Mouse (Mus musculus) hindbrain, embryonic 11.5 days (tissue): Measurements from ENCODE around the gene Zfp219. TPM values are rescaled to one million over a fixed set of nuclear protein-coding genes. Genes with fewer than 3 reads are reported as not detected.

Experiments
- ATAC-seq: fragments of 200-750 bp; cut with Nextera tagmentation; 2 replicates; pipeline ENCODE4 v1.8.0; 2017; ENCODE audit warnings: mild to moderate bottlenecking, moderate TSS enrichment, moderate library complexity; ENCODE audit not compliant: low FRiP score
- DNase-seq: peaks from one replicate; pipeline ENCODE4 v3.0.0-alpha.2; 2015; ENCODE audit warnings: low spot score
- H3K27ac ChIP-seq: fragments of 300-500 bp; sonication (generic); 2 replicates; pipeline ENCODE4 v1.5.1; 2014; ENCODE audit warnings: mild to moderate bottlenecking, low read depth, low read length
- H3K27me3 ChIP-seq: fragments of 300-500 bp; sonication (generic); 2 replicates; pipeline ENCODE4 v1.6.1; 2014; ENCODE audit warnings: mild to moderate bottlenecking, low read length, moderate library complexity, mixed read lengths; ENCODE audit not compliant: control insufficient read depth, insufficient read depth
- H3K36me3 ChIP-seq: fragments of 300-500 bp; sonication (generic); 2 replicates; pipeline ENCODE4 v1.6.1; 2014; ENCODE audit warnings: mild to moderate bottlenecking, low read length, moderate library complexity, mixed read lengths; ENCODE audit not compliant: control insufficient read depth, insufficient read depth
- H3K4me1 ChIP-seq: fragments of 300-500 bp; sonication (generic); replicated peaks from 2 replicates; pipeline ENCODE4 v1.6.1; 2014; ENCODE audit warnings: low read length, mixed read lengths; ENCODE audit not compliant: control insufficient read depth, insufficient read depth
- H3K4me2 ChIP-seq: fragments of 300-500 bp; sonication (generic); replicated peaks from 2 replicates; pipeline ENCODE4 v1.6.1; 2014; ENCODE audit warnings: mild to moderate bottlenecking, low read depth, low read length
- H3K4me3 ChIP-seq: fragments of 300-500 bp; sonication (generic); 2 replicates; pipeline ENCODE4 v1.5.1; 2014; ENCODE audit warnings: low read depth, low read length
- H3K9ac ChIP-seq: fragments of 300-500 bp; sonication (generic); 2 replicates; pipeline ENCODE4 v1.6.1; 2014; ENCODE audit warnings: low read depth, low read length
- H3K9me3 ChIP-seq: fragments of 300-500 bp; sonication (generic); 2 replicates; pipeline ENCODE4 v1.6.1; 2016; ENCODE audit warnings: low read length; ENCODE audit not compliant: control insufficient read depth
- WGBS: fragments of 180-500 bp; shearing (Covaris S2); extraction: QIAGEN DNeasy Blood & Tissue Kit; methylation state at CpG from one replicate; pipeline ENCODE4 v1.1.7; 2014; 5-methylcytosine and 5-hydroxymethylcytosine counted together
- polyA plus RNA-seq: library from polyadenylated mRNA; unstranded; fragments of >200 nt; fragmentation: Nextera tagmentation; extraction: Ambion mirVana; gene quantifications from 2 replicates; pipeline ENCODE4 v1.2.1, GENCODE M21; 2014

Gene Zfp219
- polyA plus RNA-seq, 1 experiment from 2014 or later: 55.3 TPM

DNA sequence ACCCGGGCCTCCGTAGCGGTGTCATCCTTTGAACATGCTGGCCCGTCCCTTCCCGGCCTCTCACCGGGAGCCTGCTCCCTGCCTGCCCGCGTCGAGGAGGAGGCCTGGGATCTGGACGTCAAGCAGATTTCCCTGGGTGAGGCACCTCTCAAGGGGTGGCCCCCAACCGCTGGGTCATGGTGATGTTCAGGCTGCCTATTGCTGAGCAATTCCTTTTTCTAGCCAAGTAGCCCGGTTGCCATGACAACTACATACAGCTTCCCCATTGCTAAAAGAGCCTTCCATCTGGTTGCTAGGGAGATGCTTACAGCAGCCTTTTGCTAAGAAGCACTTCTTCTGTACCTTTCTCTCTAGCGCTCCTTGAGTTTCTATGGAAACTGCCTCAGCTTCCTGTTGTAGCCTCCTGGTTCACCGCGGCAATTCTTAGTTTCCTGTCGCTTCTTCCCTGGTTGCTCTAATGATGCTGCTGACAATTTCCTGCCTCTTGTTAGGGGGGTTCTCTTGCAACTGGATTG is 16.5 kb downstream of the Zfp219 start:
- Histone ChIP-seq H3K4me1 (peaks cover 22% of the 10 kb centered on the region), H3K4me3 (no peak overlapping the region)

DNA sequence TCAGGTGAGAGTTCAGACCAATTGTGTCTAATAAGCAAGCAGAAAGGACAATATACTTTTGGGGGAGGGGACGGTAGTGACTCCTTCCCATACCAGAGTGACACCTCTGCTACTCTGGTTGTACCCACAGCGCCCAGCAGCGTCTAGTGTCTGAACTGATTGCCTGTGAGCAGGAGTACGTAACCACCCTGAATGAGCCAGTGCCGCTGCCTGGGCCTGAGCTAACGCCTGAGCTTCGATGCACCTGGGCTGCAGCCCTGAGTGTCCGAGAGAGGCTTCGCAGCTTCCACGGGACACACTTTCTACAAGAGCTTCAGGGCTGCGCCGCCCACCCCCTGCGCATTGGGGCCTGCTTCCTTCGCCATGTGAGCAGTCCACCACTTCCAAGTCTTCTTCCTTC is 23.1 kb downstream of the Zfp219 start:
- WGBS: 89% methylated on average over 14 of the region's 14 CpGs
- ATAC-seq (no peak), DNase-seq (no peak)
- Histone ChIP-seq H3K9me3 (no peaks in the 10 kb centered on the region), H3K27ac (no peak overlapping the region), H3K9ac (no peak overlapping the region), H3K4me1 (no peaks in the 10 kb centered on the region), H3K4me3 (no peak overlapping the region), H3K36me3 (peaks cover 18% of the 10 kb centered on the region), H3K4me2 (no peak overlapping the region), H3K27me3 (no peaks in the 10 kb centered on the region)

More for the DNA sequence above, 16.5 kb downstream of the Zfp219 start:
- peak overlapping the region; percentile 65 for H3K27ac ChIP-seq
- DNase-seq: peak; percentile 81
- no peaks in the 10 kb centered on the region for H3K27me3 ChIP-seq
- H3K9ac ChIP-seq: no peak overlapping the region
- H3K4me2 ChIP-seq: no peak overlapping the region
- 13% methylated on average over 16 of the region's 16 CpGs for WGBS
- no peaks in the 10 kb centered on the region for H3K9me3 ChIP-seq
- peaks cover 18% of the 10 kb centered on the region for H3K36me3 ChIP-seq
- peak; percentile 74 for ATAC-seq

DNA sequence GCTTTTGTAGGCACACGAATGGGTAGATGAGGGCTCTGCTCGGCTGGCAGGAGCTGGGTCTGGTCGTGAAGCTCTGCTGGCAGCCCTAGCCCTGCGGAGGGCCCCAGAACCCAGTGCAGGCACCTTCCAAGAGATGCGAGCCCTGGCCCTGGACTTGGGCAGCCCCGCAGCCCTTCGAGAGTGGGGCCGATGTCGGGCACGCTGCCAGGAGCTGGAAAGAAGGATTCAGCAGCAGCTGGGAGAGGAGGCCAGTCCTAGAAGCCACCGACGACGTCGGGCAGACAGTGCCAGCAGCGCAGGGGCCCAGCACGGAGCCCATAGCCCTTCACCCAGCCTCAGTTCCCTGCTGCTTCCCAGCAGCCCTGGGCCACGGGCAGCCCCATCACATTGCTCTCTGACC is 23.7 kb downstream of the Zfp219 start:
- ATAC-seq: no peak; the same call in 1 of the 2 replicates
- no peak overlapping the region for H3K27ac ChIP-seq
- H3K36me3 ChIP-seq: peaks cover 12% of the 10 kb centered on the region

DNA sequence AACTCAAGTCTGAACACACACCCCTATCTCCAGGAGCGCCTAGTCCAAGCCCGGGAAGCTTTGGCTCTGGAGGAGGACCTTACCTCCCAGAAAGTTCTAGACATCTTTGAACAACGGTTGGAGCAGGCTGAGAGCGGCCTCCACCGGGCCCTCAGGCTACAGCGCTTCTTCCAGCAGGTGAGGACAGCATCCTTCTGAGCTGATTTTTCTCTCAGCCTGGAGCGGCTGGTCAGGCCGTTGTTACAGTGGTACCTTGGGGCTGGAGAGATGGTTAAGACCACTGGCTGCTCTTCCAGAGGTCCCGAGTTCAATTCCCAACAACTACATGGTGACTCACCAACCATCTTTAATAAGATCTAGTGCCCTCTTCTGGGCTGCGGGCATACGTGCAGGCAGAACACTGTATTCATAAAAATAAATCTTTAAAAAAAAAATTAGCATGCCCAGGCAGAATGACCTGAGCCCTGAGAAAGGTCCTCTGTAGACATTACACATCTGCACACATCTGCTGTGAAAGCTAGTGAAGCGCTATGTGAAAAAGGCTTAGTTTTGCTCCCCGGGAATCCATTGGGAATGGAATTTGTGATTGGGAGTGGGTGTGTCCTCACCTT is 24.2 kb downstream of the Zfp219 start:
- ATAC-seq (no peak), DNase-seq (no peak)
- H3K4me1 ChIP-seq: no peaks in the 10 kb centered on the region
- H3K4me3 ChIP-seq: no peak overlapping the region
- H3K36me3 ChIP-seq: peaks cover 12% of the 10 kb centered on the region
- no peak overlapping the region for H3K4me2 ChIP-seq
- H3K27ac ChIP-seq: no peak overlapping the region
- H3K9me3 ChIP-seq: no peaks in the 10 kb centered on the region
- H3K9ac ChIP-seq: no peak overlapping the region
- no peaks in the 10 kb centered on the region for H3K27me3 ChIP-seq
- WGBS: 89% methylated on average over 13 of the region's 13 CpGs

More for the DNA sequence above, 23.7 kb downstream of the Zfp219 start:
- DNase-seq: no peak
- Histone ChIP-seq H3K4me2 (no peak overlapping the region), H3K9me3 (no peaks in the 10 kb centered on the region), H3K9ac (no peak overlapping the region), H3K4me1 (no peaks in the 10 kb centered on the region), H3K4me3 (no peak overlapping the region), H3K27me3 (no peaks in the 10 kb centered on the region)
- WGBS: 76% methylated on average over 17 of the region's 17 CpGs

DNA sequence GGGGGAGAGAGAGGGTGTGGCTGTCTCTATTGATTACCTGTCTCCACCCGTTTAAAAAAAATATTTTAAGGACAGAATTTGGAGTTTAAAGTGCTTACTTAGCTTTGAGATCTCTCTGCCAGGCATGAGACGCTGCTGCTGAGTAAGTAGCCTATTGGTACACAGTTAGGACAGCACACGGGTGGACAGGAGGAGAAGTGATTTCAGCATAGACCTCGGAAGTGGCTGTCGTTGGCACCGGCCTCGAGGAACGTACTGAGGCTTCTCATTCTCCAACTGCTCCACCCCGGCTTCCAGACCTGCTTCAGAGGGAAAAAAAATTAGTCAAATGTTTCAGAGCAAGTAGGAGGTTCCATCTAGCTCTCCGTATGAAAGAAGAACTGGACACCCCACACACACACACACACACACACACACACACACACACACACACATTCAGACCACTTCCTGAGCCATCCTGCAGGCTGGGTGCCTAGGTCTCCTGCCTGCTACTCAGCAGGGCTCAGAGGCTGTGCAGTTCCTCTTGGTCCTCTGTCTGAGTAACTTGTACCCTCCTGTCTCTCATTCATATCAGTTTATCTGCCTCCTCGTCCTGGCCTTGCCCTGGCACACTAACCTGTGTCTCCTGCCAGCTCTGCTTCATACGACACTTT is 25.2 kb downstream of the Zfp219 start:
- peaks cover 12% of the 10 kb centered on the region for H3K36me3 ChIP-seq
- no peak overlapping the region for H3K4me3 ChIP-seq
- H3K9ac ChIP-seq: no peak overlapping the region
- ATAC-seq (no peak), DNase-seq (no peak)
- H3K4me2 ChIP-seq: no peak overlapping the region
- no peaks in the 10 kb centered on the region for H3K4me1 ChIP-seq
- no peaks in the 10 kb centered on the region for H3K27me3 ChIP-seq
- WGBS: 80% methylated on average over 12 of the region's 12 CpGs
- H3K27ac ChIP-seq: no peak overlapping the region
- H3K9me3 ChIP-seq: no peaks in the 10 kb centered on the region

DNA sequence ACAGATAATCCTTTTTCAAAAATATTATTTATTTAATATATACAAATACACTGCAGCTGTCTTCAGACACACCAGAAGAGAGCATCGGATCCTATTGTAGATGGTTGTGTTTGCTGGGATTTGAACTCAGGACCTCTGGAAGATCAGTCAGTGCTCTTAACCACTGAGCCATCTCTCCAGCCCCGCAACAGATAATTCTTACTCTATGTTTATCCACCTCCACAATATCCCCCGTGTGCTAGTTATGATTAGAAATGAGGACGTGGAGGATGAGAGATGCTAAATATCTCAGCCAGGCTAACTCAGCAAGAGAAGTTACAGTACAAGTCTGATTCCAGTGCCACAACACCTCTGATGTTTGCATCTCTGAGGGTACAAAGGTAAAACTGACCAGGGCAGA is 26.1 kb downstream of the Zfp219 start:
- Histone ChIP-seq H3K9me3 (no peaks in the 10 kb centered on the region), H3K36me3 (peaks cover 12% of the 10 kb centered on the region), H3K27ac (no peak overlapping the region), H3K4me1 (no peaks in the 10 kb centered on the region), H3K27me3 (no peaks in the 10 kb centered on the region), H3K4me3 (no peak overlapping the region), H3K4me2 (no peak overlapping the region), H3K9ac (no peak overlapping the region)
- DNase-seq: no peak
- ATAC-seq: no peak
- WGBS: 97% methylated on average over 4 of the region's 4 CpGs

DNA sequence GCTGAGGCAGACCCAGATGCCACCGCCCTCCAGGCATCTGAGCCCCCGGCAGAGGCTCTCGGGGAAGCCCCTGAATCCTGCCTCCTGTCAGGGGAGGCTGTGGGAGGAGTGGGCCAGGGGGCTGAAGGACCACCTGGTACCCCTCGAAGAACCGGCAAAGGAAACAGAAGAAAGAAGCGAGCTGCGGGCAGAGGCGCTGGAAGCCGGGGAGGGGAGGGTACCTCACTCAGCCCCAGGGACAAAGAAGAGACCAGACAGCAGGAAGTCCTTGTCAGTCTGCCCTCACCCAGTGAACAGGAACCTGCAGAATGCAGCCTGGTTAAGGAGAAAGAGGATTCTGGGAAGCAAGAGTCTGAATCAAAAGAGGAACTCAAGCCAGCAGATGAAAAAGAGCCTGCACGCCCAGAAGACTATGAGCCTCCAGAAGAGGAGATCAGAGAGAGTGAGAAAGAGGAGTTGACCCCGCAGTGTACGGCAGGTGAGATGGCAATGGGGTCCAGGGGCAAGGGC is 31.0 kb downstream of the Zfp219 start:
- ATAC-seq (no peak), DNase-seq (no peak)
- Histone ChIP-seq H3K4me1 (0 out of 2 replicates have a peak, but pooled peaks cover 3% of the 10 kb centered on the region), H3K36me3 (no peaks in the 10 kb centered on the region), H3K4me2 (no peak overlapping the region), H3K9ac (0 out of 2 replicates have a peak overlapping the region, but pooled peaks have one; percentile 11), H3K27me3 (no peaks in the 10 kb centered on the region), H3K27ac (no peak overlapping the region), H3K9me3 (no peaks in the 10 kb centered on the region), H3K4me3 (no peak overlapping the region)
- WGBS: 67% methylated on average over 12 of the region's 12 CpGs

DNA sequence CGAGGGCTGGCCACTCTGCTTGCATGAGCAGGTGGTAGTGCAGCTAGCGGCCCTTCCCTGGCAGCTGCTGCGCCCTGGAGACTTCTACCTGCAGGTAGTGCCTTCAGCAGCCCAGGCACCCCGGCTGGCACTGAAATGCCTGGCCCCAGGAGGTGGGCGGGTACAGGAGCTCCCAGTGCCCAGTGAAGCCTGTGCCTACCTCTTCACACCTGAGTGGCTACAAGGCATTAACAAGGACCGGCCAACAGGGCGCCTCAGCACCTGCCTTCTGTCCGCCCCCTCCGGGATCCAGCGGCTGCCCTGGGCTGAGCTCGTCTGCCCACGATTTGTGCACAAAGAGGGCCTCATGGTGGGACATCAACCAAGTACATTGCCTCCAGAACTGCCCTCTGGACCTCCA is 31.8 kb downstream of the Zfp219 start:
- no peaks in the 10 kb centered on the region for H3K27me3 ChIP-seq
- H3K9ac ChIP-seq: 0 out of 2 replicates have a peak overlapping the region, but pooled peaks have one; percentile 11
- H3K4me2 ChIP-seq: no peak overlapping the region
- DNase-seq (no peak), ATAC-seq (no peak)
- no peaks in the 10 kb centered on the region for H3K36me3 ChIP-seq
- H3K4me1 ChIP-seq: peaks cover 5% of the 10 kb centered on the region; the same call in 1 of the 2 replicates
- WGBS: 79% methylated on average over 12 of the region's 12 CpGs
- no peaks in the 10 kb centered on the region for H3K9me3 ChIP-seq
- no peak overlapping the region for H3K4me3 ChIP-seq
- H3K27ac ChIP-seq: no peak overlapping the region
